Mouse (Mus musculus) hindlimb bud, embryonic 11.5 days (tissue): ENCODE data around the gene Sox3.

Experiments
- DNase-seq: peaks from one replicate; pipeline ENCODE4 v3.0.0-alpha.2; 2012; ENCODE audit warnings: low read depth, low spot score; ENCODE audit errors: extremely low spot score

Gene Sox3

GRCm38 (mm10) chrX:60892801-60893681 lies at the start of gene Sox3:
Gene Sox3, minus strand, starts transcription at chrX:60893430.
- no peak for DNase-seq

DNA sequence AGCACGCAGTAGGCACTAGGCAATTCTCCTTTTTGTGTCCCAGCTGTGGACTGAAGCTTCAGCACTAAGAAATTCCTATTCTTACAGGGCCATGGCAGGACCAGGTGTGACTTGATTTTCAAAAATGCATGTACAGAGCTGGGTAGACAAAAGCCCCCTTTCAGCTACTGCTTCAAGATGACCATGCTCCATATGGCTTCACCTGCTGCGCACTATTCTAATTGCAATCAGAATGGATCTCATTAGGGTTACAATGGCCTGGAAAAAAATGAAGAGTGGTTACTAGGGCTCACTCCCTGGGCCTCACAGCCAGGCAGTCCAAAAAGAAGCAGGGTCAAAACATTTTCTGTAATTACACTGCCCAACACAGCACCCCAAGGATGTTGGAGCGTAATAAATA lies 47.0 kb upstream of the Sox3 start:
- no peak for DNase-seq

GRCm38 (mm10) chrX:60899546-60899945 lies 6.3 kb upstream of the Sox3 start:
- no peak for DNase-seq

DNA sequence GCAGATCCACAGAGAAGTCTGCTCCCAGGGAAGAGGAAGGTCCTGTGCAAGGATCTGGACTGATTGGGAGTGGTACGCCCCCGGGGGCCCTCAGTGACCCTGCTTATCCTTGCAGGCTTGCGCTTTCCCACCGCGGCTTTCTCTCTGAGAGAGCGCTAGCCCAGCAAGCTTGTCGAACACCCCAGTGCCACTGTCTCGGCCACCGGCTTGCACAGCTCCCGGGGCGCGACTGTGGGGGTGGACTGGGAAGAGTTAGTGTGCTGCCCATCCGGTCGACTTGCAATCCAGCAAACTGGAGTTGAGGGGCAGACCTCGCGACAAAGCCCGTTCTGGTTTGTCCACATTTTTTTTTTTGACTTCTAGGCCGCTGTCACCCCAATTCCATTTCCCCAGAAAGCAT lies 5.4 kb upstream of the Sox3 start:
- no peak for DNase-seq

- no peak for DNase-seq
Observed at GRCm38 (mm10) chrX:60896296-60896695, 3.1 kb upstream of the Sox3 start.

DNA sequence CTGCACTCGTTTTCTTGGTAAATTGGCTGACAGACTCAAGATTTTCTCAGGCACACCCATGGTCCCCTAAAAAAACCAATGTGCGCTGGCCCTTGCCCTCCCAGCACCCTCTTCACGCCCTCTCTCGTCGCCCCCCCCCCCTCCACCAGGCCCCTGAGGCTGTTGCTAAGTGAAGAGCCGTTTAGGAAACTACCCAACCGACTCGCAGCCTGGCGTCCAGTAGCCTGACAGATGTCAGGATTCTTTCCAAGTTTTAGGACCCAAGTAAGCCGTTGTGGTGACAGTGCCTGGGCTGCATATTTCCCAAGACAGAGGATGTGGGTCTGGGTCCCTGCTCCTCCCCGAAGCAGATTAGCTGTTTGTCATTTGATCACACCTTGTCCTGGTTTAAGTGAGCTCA lies 2.2 kb upstream of the Sox3 start:
- no peak for DNase-seq

DNA sequence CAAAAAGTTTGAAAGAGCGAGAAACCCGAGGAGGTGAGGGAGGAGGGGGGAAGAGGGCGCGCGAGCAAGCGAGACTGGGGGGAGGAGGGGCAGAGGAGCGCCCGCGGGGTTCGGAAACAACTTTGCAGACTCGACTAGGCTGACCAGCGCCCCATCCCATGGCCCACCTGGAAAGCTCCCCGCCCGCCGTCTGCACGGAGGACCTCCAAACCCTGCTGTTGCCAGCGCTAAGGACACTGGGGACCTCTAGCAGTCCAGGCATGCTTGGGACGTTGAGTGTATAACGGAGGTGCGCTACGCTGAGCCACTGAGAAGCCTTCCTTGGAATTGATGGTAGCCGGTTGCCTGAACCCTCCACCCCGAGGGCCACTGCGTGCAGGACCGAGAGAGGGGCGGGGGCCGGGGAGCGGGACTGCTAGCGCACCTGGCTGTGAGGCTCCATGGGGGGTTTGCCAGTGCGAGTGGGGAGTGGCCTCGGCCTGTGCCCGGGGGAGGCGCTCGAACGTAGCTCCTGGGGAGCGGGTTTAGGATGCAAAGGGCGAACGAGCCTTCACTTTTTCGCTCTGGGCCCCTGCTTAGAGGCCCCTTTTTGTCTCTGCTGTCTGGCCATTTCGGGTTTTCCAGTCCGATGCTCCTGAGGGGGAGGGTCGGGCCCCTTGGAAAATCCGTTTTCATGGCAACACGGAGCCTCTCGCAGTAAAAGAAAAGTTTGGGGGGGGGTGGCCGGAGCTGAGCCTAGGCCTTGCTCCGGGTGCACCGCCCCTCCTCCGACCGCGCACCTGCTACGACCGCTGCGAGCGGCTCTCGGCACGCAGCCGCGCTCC lies 702 bp upstream of the Sox3 start:
- no peak for DNase-seq

DNA sequence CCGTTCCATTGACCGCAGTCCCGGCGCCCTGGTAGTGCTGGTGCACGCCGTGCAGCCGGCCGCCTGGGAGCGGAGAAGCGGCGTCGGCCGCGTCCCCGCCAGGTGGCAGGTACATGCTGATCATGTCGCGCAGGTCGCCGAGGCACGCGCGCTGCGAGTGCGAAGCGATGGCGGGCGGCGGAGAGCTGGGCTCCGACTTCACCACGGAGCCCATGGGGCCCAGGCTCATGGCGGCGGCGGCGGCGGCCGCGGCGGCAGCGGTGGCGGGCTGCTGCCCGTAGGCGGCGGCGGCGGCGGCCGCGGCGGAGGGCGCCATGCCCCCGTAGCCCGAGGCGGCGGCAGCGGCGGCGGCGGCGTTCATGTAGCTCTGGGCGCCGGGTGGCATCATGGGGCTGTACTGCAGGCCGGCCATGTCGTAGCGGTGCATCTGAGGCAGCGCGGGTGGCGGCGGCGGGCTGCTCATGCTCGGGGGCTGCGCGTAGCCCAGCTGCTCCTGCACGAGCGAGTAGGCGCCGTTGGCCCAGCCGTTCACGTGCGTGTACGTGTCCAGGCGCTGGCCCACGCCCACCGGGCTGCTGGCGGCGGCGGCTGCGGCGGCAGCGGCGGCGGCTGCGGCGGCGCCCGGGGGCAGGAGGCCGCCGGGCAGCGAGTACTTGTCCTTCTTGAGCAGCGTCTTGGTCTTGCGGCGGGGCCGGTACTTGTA lies 981 bp downstream of the Sox3 start:
- DNase-seq, result no peak

DNA sequence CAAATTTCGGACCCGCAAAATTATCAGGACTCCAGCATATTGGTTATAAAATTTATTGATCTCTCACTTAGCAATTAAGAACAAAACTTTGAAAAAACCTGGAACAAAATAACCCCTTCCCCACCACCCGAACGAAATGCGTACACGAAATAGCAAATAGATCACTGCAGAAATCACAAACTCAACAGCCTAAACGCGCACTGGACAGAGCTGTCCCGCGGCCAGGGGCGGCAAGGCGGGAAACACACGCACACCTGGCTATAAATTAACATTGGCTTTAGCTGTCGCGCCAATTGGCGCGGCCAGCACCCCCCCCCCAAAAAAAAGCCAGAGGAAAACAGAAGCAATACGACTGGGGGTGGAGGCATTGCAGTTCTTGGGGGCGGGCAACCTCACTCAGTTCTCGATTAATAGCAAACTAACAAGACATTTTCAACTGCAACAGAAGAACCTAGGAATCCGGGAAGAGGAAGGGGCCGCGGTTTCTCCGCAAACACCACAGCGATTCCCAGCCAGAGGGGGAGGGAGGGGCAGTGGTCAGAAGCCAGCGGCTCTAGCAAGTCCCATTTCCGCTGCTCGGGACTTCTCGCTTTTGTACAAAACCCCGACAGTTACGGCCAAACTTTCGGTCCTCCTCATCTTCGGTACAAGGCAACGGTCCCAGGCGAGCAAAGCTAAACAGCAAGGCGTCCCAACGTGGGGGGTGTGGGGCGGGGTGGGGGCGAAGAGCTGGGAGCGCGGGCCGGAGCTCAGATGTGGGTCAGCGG lies 1.7 kb downstream of the Sox3 start:
- DNase-seq, result no peak

- no peak for DNase-seq
Observed at GRCm38 (mm10) chrX:60890651-60891050, 2.6 kb downstream of the Sox3 start.

DNA sequence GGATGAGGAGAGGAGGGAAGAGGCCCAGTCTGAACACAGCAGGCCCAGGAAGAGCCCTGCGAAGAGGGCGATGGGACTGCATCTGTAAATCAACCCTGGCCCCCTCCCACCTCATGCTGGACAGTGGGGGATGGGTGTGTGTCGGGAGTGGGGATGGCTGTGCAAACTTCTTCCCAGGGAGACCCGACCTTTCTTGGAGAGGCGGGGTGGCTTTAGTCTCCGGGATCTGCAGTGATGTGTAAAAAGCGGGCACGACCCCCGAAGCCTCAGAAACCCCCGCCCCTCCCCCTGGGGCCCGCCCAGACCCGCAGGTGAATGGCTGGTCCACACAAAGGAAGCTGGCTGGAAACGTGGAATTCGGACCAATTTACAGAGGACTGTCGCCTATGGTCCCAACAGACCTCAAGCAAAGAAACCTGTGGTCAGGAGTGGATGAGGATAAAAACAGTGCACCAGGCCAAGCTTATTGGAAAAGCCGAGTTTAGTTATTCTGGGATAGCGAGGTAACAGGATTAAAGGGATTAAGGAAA lies 3.2 kb downstream of the Sox3 start:
- no peak for DNase-seq
